Mouse (Mus musculus) heart, postnatal 0 days (tissue): ENCODE measurements around the gene Il17c. TPM values are rescaled to one million over a fixed set of nuclear protein-coding genes. Genes with fewer than 3 reads are reported as not detected.
A peak's percentile ranks its signal among the peaks of the same experiment; 100 is the strongest.

Experiments used
- ATAC-seq: fragments of 200-750 bp; cut with Nextera tagmentation; 2 replicates; pipeline ENCODE4 v1.8.0; 2017; ENCODE audit warnings: low read depth, moderate number of reproducible peaks, moderate library complexity; ENCODE audit not compliant: insufficient read depth
- DNase-seq: peaks from one replicate; pipeline ENCODE4 v3.0.0-alpha.2; 2016; ENCODE audit warnings: low spot score
- H3K27ac ChIP-seq: fragments of 300-500 bp; sonication (generic); 2 replicates; pipeline ENCODE4 v1.5.1; 2014; ENCODE audit warnings: low read depth, mild to moderate bottlenecking
- H3K27me3 ChIP-seq: fragments of 300-500 bp; sonication (generic); 2 replicates; pipeline ENCODE4 v1.6.1; 2014; ENCODE audit warnings: low read length, mixed read lengths; ENCODE audit not compliant: control insufficient read depth, insufficient read depth
- H3K36me3 ChIP-seq: fragments of 300-500 bp; sonication (generic); replicated peaks from 2 replicates; pipeline ENCODE4 v1.6.1; 2014; ENCODE audit warnings: low read length, mixed read lengths; ENCODE audit not compliant: control insufficient read depth, insufficient read depth
- H3K4me1 ChIP-seq: fragments of 300-500 bp; sonication (generic); 2 replicates; pipeline ENCODE4 v1.6.1; 2014; ENCODE audit warnings: antibody characterized with exemption; ENCODE audit not compliant: control insufficient read depth, insufficient read depth
- H3K4me2 ChIP-seq: fragments of 300-500 bp; sonication (generic); 2 replicates; pipeline ENCODE4 v1.6.1; 2014; ENCODE audit warnings: low read depth, mild to moderate bottlenecking, low read length, moderate library complexity
- H3K4me3 ChIP-seq: fragments of 300-500 bp; sonication (generic); 2 replicates; pipeline ENCODE4 v1.5.1; 2014; ENCODE audit warnings: low read depth, low read length
- H3K9ac ChIP-seq: fragments of 300-500 bp; sonication (generic); replicated peaks from 2 replicates; pipeline ENCODE4 v1.6.1; 2014; ENCODE audit warnings: low read depth, low read length, mixed read lengths
- H3K9me3 ChIP-seq: fragments of 300-500 bp; sonication (generic); replicated peaks from 2 replicates; pipeline ENCODE4 v1.6.1; 2016; ENCODE audit warnings: low read length; ENCODE audit not compliant: control insufficient read depth
- CTCF ChIP-seq: IDR thresholded peaks from 2 replicates; pipeline ENCODE4 v1.5.1; 2016; ENCODE audit warnings: antibody characterized with exemption, control low read depth, low read depth
- EP300 ChIP-seq: IDR thresholded peaks from 2 replicates; pipeline ENCODE4 v1.6.1; 2016; ENCODE audit warnings: antibody characterized with exemption, low read depth
- WGBS: fragments of 180-500 bp; shearing (Covaris S2); extraction: QIAGEN DNeasy Blood & Tissue Kit; methylation state at CpG from one replicate; pipeline ENCODE4 v1.1.7; 2014; 5-methylcytosine and 5-hydroxymethylcytosine counted together
- polyA plus RNA-seq: library from polyadenylated mRNA; unstranded; fragments of >200 nt; fragmentation: Nextera tagmentation; extraction: Ambion mirVana; gene quantifications from 2 replicates; pipeline ENCODE4 v1.2.1, GENCODE M21; 2015
- total RNA-seq: library from RNA; depleted of rRNA; stranded (reverse); fragments of >200 nt; gene quantifications from 2 replicates; pipeline ENCODE4 v1.2.3, GENCODE M21; 2014; ENCODE audit warnings: low replicate concordance

Gene Il17c
- total and polyA plus RNA-seq, 2 experiments from 2014 or later: not detected

- Histone ChIP-seq H3K4me1 (peaks cover 9% of the 10 kb centered on the region), H3K4me2 (peak within 1 kb of the TSS; percentile 73), H3K4me3 (peak within 1 kb of the TSS; percentile 44), H3K36me3 (peaks cover 6% of the 10 kb centered on the region; the same call in 1 of the 2 replicates), H3K9ac (peak within 1 kb of the TSS; percentile 44), H3K9me3 (no peaks in the 10 kb centered on the region), H3K27me3 (peaks cover 28% of the 10 kb centered on the region), H3K27ac (no peak within 1 kb of the TSS)
- ATAC-seq (peak; percentile 76), DNase-seq (no peak)
- no peak for TF ChIP-seq CTCF
- TF ChIP-seq EP300: no peak
- WGBS: 6% methylated on average over 52 of the region's 56 CpGs
Observed at GRCm38 (mm10) chr8:122460524-122461472, 39.0 kb downstream of the Il17c start, which contains the start of gene Snai3. Gene Snai3 (minus strand): TSS chr8:122460733.

GRCm38 (mm10) chr8:122461473-122462148 is 39.8 kb downstream of the Il17c start:
- Histone ChIP-seq H3K27ac (no peak overlapping the region), H3K4me1 (peaks cover 9% of the 10 kb centered on the region), H3K9me3 (no peaks in the 10 kb centered on the region), H3K9ac (no peak overlapping the region), H3K27me3 (peaks cover 28% of the 10 kb centered on the region), H3K4me3 (no peak overlapping the region), H3K4me2 (no peak overlapping the region), H3K36me3 (peaks cover 13% of the 10 kb centered on the region)
- TF ChIP-seq CTCF (no peak), EP300 (no peak)
- ATAC-seq (no peak), DNase-seq (no peak)
- WGBS: 71% methylated on average over 11 of the region's 11 CpGs

GRCm38 (mm10) chr8:122462510-122462909 is 40.7 kb downstream of the Il17c start:
- Histone ChIP-seq H3K4me1 (peaks cover 9% of the 10 kb centered on the region), H3K27ac (no peak overlapping the region), H3K9me3 (no peaks in the 10 kb centered on the region), H3K9ac (no peak overlapping the region), H3K4me2 (no peak overlapping the region), H3K36me3 (peaks cover 22% of the 10 kb centered on the region), H3K27me3 (peaks cover 28% of the 10 kb centered on the region), H3K4me3 (no peak overlapping the region)
- DNase-seq (no peak), ATAC-seq (no peak)
- TF ChIP-seq CTCF: no peak
- WGBS: 61% methylated on average over 8 of the region's 8 CpGs

GRCm38 (mm10) chr8:122463651-122464640 is 42.1 kb downstream of the Il17c start:
- H3K9ac ChIP-seq: no peak overlapping the region
- H3K4me1 ChIP-seq: peaks cover 9% of the 10 kb centered on the region
- H3K4me3 ChIP-seq: no peak overlapping the region
- peaks cover 24% of the 10 kb centered on the region for H3K27me3 ChIP-seq
- TF ChIP-seq CTCF: no peak
- TF ChIP-seq EP300: no peak
- no peak overlapping the region for H3K4me2 ChIP-seq
- H3K36me3 ChIP-seq: peaks cover 36% of the 10 kb centered on the region
- peak overlapping the region; percentile 25; the same call in 1 of the 2 replicates for H3K27ac ChIP-seq
- no peaks in the 10 kb centered on the region for H3K9me3 ChIP-seq
- DNase-seq: no peak
- no peak for ATAC-seq
- 53% methylated on average over 12 of the region's 12 CpGs for WGBS

- DNase-seq (no peak), ATAC-seq (no peak)
- peaks cover 8% of the 10 kb centered on the region for H3K4me1 ChIP-seq
- H3K9me3 ChIP-seq: no peaks in the 10 kb centered on the region
- TF ChIP-seq EP300 (no peak), CTCF (no peak)
- H3K4me2 ChIP-seq: no peak overlapping the region
- no peak overlapping the region for H3K9ac ChIP-seq
- H3K27ac ChIP-seq: no peak overlapping the region
- peaks cover 17% of the 10 kb centered on the region; the same call in 1 of the 2 replicates for H3K27me3 ChIP-seq
- WGBS: 57% methylated on average over 7 of the region's 7 CpGs
- peaks cover 46% of the 10 kb centered on the region for H3K36me3 ChIP-seq
- H3K4me3 ChIP-seq: no peak overlapping the region
Observed at GRCm38 (mm10) chr8:122464985-122465384, 43.2 kb downstream of the Il17c start.
